Mouse (Mus musculus): ENCODE measurements around the gene Cyyr1. TPM values are rescaled to one million over a fixed set of nuclear protein-coding genes. Genes with fewer than 3 reads are reported as not detected.

Cyyr1 gene
- total RNA-seq, 2 experiments from 2014 or later, result 3.9 to 5.1 TPM

DNA sequence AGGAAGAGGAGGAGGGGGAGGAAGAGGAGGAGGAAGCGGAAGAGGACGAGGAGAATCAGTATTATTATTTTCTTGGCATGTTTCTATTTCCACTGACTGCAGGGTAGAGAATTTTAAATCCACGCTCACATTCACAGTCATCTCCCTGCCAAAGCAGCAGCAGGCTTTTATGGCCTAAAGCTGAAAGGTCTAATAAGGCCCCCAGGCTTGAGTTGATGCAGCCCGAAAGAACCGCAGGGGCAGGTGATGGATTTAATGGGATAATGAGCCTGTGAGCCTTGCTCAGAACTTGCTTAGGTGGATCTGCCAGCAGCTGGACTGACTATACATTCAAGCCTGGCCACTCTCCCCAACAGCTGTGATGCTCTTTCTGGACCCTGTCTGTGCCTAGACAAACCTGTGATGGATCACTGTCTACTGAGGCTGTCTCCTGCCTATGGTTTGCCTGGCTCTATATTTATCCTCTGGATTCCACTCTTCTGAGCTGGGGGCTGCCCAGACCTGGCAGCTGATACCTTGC, 78.6 kb downstream of the Cyyr1 start:
- intact Hi-C loops (cut with DNase I), result loop anchor here (10.0 kb wide), 1 partner anchor 110 kb away; no protein-coding TSS in a partner anchor
- DNase-seq, result no peak

DNA sequence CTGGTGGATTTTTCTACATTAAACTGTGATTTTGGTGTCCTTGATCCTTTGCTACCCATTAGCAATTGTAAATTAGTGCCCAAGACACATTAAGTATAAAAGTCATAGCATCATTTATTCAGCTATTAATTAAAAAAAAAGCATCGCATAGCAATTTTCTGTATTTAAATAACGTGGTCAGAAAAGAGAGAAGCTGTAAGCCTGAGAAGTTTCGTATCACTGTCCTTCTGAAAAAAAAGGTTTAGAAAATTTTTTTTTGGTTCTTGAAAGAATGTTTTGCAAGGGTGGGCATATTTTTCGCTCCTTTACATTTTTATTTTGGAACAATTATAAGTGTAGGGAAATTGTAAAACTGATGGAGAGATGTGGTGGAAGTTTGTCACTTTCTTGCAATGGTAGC, 83.1 kb downstream of the Cyyr1 start:
- intact Hi-C loops (cut with DNase I), result loop anchor here (10.0 kb wide), 1 partner anchor 115 kb away; no protein-coding TSS in a partner anchor
- DNase-seq, result no peak

DNA sequence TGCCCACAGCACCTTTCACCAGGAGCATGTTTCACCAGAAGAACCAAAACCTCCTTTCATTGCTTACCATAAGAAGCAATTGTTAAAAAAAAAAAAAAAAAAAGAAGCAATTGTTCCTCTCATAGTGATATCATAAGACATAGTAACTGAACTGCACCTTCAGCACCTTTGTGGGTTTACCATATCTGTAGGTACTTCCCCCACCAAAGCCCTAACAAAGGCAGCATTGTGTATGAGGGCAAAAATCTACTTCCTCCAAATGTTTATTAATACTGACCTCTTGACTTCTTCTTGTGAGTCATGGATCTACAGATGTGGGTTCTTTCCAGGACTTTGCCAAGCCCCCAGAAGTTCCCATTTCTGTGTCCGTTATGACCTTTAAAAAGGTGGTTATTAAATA, 98.2 kb downstream of the Cyyr1 start:
- no peak for DNase-seq
- intact Hi-C loops (cut with DNase I), result no loop called here

DNA sequence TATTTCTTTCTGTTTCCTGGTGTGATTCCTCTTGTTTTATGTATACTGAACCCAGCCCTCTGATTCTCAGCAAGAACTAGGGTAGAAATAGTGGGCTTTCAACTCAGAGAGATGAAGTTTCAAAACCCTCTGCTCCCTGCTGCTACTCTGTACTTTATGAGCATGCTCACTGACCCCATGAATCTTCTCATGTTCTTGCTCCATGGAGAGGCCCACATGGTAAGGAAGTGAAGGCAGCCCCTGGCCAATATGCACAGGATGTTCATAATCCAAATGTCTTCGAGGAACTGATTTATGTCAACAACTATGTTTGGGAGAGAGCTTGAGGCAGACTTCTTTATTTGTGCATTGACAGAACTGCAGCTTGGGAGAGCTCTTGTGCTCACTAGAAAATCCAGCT, 106.9 kb downstream of the Cyyr1 start:
- no peak for DNase-seq
- intact Hi-C loops (cut with DNase I), result no loop called here

DNA sequence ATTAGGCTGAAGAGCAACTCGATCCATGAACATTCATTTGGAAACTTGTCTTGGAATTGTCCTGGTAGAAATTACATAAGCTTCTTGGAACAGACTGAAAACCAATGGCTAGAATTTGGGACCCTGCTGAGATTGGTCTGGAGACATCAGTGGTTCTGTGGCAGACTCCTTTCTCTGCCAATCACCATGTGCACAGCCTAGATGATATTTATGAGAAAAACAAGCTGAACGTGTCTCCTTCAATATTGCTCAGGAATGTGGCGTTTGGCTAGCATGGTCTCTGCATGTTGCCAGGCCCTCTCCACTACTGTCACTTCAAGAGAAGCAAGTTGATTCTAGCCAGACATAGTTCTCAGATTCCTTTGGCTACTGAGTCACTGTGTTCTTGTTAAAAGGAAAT, 107.4 kb downstream of the Cyyr1 start:
- intact Hi-C loops (cut with DNase I), result no loop called here
- no peak for DNase-seq

DNA sequence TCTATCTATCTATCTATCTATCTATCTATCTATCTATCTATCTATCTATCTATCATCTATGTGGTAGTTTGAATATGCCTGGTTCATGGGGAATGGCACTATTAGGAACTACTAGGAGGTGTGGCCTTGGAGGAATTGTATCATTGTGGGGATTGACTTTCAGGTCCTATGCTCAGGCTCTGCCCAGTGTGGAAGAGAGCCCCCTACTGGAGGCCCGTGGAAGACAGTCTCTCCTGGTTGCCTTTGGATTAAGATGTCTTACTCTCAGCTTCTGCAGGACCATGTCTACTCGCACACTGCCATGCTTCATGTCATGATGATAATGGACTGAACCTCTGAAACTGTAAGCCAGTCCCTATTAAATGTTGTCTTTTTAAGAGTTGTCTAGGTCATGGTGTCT, 117.8 kb downstream of the Cyyr1 start:
- DNase-seq, result peak; percentile 24

DNA sequence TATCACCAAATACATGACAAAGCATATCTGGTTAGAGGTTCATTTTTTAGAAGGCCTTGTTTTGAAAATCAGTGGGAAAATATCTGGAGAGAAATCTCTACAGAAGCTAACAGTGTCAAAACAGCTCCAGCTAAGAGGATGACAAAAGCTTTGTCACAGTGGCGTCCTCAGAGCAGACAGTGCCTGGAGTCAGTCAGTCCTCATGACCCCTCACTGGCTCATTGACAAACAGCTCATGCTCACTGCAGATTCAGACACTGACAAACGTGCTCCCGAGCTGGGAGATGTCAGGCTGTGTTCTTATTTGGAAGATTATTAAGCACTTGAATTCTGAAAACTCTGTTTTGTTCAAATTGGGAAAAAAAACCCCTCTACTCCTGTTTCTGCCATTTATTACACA, 124.0 kb downstream of the Cyyr1 start:
- peak; percentile 18 for DNase-seq
- intact Hi-C loops (cut with DNase I), result no loop called here

More for the DNA sequence above, 117.8 kb downstream of the Cyyr1 start:
- intact Hi-C loops (cut with DNase I), result no loop called here

DNA sequence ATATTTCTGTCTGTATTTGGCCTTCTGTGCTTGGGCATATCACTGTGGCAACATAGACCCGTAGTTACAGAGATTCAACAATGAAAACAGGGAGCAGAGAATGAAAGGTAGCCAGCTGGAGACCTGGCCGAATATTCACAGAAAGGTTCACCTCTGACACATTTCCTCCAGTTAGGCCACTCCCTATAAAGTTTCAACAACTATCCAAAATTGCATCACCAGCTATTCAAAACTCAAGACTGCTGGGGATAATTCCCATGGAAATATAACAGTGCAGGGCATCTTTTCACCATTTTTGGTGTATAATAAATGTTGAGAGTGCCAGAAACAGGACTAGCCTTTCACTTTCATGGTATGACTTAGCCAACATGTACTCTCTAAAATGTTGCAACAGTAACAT, 130.3 kb downstream of the Cyyr1 start:
- intact Hi-C loops (cut with DNase I), result no loop called here
- DNase-seq, result no peak

DNA sequence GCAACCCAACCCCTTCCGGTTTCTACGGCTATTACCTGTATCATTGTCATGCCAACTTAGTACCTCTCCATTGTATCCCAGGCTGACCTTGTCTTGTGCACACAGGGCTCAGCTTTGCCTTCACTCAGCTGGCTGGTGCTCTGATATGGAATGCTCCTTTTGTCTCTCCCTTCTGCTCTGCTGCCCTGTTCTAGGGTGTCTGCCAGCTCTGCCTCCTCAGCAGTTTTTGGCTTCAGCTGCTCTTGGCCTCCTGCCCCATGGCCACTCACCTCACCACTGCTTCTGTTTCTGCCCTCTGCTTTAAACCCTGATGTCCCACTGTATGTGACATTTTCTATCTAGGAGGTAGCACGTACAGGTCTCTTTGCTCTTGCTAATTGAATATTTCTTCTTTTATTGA, 137.8 kb downstream of the Cyyr1 start:
- intact Hi-C loops (cut with DNase I), result no loop called here
- peak; percentile 90 for DNase-seq

DNA sequence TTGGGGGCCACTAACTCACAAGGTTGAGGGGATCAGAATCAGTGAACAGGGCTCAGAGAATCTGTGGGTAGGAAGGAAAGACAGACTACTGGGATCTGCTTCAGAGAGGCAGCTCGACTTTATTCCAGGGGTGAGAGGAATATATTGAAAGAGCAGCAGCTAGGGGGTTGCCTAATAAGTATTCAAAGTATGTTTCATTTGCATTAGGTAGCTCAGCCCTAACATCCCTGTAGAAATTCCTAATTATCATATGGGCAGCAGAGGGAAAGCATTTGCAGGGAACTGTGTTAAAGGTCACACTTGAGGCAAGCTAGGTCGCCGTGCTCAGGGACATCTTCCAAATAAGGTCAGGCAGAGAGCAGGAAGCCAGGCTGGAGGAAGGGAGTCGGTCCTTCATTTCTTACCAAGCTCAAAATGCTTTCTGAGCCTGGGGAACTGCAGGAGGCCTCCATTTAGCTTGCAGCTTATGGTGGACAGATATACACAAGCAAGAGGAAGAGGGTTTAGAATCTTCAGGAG, 159.7 kb downstream of the Cyyr1 start:
- DNase-seq, result no peak
- intact Hi-C loops (cut with DNase I), result no loop called here

DNA sequence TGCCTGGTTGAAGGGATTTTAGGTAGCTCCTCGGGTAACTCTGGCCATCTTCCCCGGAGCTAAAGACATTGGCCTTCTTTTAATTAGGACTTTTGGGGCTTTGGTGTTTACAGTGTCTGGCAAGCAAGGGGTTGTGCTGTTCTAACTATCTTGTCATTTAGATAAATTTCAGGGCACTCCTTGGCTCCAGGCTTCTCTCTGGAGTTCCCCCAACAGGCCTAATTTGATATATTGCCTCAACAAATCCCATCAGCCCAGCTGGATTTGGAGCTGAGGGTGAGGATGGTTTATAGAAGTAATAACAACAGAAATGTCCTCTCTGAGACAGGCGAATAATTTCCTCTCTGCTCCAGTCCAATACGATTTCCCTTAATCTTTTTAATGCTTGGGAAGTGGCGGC, 166.4 kb downstream of the Cyyr1 start:
- no peak for DNase-seq
- intact Hi-C loops (cut with DNase I), result no loop called here

Other genes starting within 250 kb of the Cyyr1 start
- gene Adamts1, start 249.7 kb upstream of the Cyyr1 start, total RNA-seq (2021), result 1 to 10 TPM; 6.5 to 8.2 TPM

All from left cerebral cortex, postnatal 4 days (tissue).